Mouse (Mus musculus): ENCODE data around the gene Coro2a. TPM values are rescaled to one million over a fixed set of nuclear protein-coding genes. Genes with fewer than 3 reads are reported as not detected.

Coro2a gene
- polyA plus RNA-seq, 1 experiment = 4.2 TPM

DNA sequence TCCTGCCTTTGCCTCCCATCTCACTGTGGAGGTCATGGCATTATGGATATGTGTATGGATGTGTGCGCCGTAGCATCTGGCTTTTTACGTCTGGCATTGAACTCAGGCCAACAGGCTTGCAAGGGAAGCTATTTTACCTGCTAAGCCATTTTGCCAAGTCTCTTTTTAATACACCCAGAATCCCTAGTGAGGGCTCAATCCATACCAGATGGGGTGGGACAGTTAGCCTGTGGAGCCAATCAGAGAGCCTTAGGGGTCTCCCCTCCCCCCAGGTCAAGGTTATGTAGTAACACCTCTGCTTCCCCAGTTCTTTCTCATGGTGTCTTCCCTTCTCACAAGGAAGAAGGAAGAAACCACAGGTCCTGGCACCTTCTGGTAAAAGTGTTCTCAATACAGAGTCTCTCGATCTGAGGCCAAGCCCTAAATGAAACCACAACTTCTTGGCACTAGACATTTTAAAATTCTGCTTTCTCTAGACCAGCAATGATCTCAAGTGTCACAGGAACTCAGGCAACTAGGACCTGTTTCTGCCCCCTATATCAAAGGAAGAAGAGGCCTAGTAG, 36.5 kb downstream of the Coro2a start:
- DNase-seq = no peak
- H3K27me3 ChIP-seq (replicated peaks; ENCODE audit: control insufficient read depth, insufficient read depth, low read length) = no peaks in the 10 kb centered on the region
- H3K4me3 ChIP-seq (ENCODE audit: insufficient read depth, low read depth, low read length) = no peak overlapping the region
- H3K4me1 ChIP-seq (ENCODE audit: control insufficient read depth, insufficient read depth, low read length) = no peaks in the 10 kb centered on the region
- no peaks in the 10 kb centered on the region for H3K36me3 ChIP-seq (ENCODE audit: control insufficient read depth, insufficient read depth, low read length)
- WGBS = 90% methylated on average over 4 of the region's 4 CpGs
- no peak for TF ChIP-seq CTCF (conservative IDR thresholded peaks at IDR 0.05; ENCODE audit: insufficient read depth, insufficient read length, low read depth, low read length)
- no peak overlapping the region for H3K27ac ChIP-seq (ENCODE audit: insufficient read depth, low read depth, low read length)

DNA sequence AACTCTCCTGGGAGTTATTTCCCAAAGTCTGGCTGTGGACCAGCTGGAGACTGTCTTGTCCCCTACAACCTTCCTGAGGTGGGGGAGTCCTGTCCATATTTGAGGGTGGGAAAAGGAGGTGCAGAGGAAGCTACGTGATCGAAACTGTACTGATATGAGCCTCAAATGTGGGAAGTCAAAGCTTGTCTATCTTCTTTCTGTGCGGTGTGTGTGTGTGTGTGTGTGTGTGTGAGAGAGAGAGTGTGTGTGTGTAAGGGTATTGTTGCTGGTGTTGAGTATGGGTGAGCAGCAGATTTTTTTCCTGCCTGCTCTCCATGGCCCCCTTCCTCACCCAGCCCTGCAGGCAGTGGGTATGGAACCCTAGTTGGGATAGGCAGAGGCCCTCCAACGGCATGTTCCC, 37.8 kb downstream of the Coro2a start:
- no peaks in the 10 kb centered on the region for H3K27me3 ChIP-seq (replicated peaks; ENCODE audit: control insufficient read depth, insufficient read depth, low read length)
- H3K4me1 ChIP-seq (ENCODE audit: control insufficient read depth, insufficient read depth, low read length) = no peaks in the 10 kb centered on the region
- H3K36me3 ChIP-seq (ENCODE audit: control insufficient read depth, insufficient read depth, low read length) = no peaks in the 10 kb centered on the region
- TF ChIP-seq CTCF (conservative IDR thresholded peaks at IDR 0.05; ENCODE audit: insufficient read depth, insufficient read length, low read depth, low read length) = no peak
- TF ChIP-seq POLR2A (IDR thresholded peaks at IDR 0.05; ENCODE audit: low read depth, low read length) = no peak
- H3K4me3 ChIP-seq (ENCODE audit: insufficient read depth, low read depth, low read length) = no peak overlapping the region
- no peak for DNase-seq
- H3K27ac ChIP-seq (ENCODE audit: insufficient read depth, low read depth, low read length) = no peak overlapping the region
- WGBS = 89% methylated on average over 4 of the region's 4 CpGs

DNA sequence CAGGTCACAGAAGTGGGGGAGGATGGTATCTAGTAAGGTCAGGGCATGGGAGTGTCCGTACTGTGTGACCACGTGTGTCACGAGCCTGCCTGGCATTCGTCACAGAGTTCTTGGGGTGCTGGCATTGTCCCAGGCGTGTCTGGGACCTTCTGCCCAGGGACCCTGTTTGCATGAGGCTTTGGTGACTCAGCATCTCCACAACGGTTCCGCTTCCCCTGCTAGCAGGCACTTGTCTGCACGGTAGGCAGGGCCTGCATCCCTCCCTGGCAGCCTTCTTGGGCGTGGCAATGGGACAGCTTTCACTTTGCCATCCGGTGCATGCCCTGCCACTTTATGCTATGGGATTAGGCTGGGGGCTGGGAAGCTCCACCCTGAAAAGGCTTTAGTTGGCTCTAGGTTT, 38.2 kb downstream of the Coro2a start:
- WGBS = 55% methylated on average over 10 of the region's 10 CpGs
- no peak overlapping the region for H3K4me3 ChIP-seq (ENCODE audit: insufficient read depth, low read depth, low read length)
- DNase-seq = peak; percentile 24
- no peaks in the 10 kb centered on the region for H3K4me1 ChIP-seq (ENCODE audit: control insufficient read depth, insufficient read depth, low read length)
- H3K36me3 ChIP-seq (ENCODE audit: control insufficient read depth, insufficient read depth, low read length) = no peaks in the 10 kb centered on the region
- no peak overlapping the region for H3K27ac ChIP-seq (ENCODE audit: insufficient read depth, low read depth, low read length)
- H3K27me3 ChIP-seq (replicated peaks; ENCODE audit: control insufficient read depth, insufficient read depth, low read length) = no peaks in the 10 kb centered on the region
- TF ChIP-seq POLR2A (IDR thresholded peaks at IDR 0.05; ENCODE audit: low read depth, low read length) (no peak), CTCF (conservative IDR thresholded peaks at IDR 0.05; ENCODE audit: insufficient read depth, insufficient read length, low read depth, low read length) (no peak)

DNA sequence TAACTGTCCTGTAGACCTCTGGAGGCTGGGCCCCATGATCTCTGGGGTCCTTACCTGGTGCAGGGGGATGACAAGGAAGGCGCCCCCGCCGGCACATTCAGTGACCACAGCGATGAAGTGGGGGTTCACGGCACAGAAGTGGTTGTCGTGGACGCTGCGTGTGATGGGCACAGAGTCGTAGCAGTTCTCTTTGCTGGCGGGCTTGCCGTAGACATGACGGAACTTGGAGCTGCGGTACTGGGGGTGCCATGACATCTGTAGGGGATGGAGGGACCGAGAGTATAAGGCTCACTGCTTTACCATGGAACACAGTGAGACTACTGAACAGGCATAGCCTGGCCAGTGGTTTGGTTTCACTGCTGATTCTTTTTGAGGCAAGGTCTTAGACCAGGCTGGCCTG, 39.2 kb downstream of the Coro2a start:
- Histone ChIP-seq H3K4me3 (ENCODE audit: insufficient read depth, low read depth, low read length) (no peak overlapping the region), H3K27me3 (replicated peaks; ENCODE audit: control insufficient read depth, insufficient read depth, low read length) (no peaks in the 10 kb centered on the region), H3K36me3 (ENCODE audit: control insufficient read depth, insufficient read depth, low read length) (no peaks in the 10 kb centered on the region), H3K27ac (ENCODE audit: insufficient read depth, low read depth, low read length) (no peak overlapping the region), H3K4me1 (ENCODE audit: control insufficient read depth, insufficient read depth, low read length) (no peaks in the 10 kb centered on the region)
- no peak for DNase-seq
- WGBS = 96% methylated on average over 14 of the region's 14 CpGs
- TF ChIP-seq CTCF (conservative IDR thresholded peaks at IDR 0.05; ENCODE audit: insufficient read depth, insufficient read length, low read depth, low read length) (no peak), POLR2A (IDR thresholded peaks at IDR 0.05; ENCODE audit: low read depth, low read length) (no peak)

DNA sequence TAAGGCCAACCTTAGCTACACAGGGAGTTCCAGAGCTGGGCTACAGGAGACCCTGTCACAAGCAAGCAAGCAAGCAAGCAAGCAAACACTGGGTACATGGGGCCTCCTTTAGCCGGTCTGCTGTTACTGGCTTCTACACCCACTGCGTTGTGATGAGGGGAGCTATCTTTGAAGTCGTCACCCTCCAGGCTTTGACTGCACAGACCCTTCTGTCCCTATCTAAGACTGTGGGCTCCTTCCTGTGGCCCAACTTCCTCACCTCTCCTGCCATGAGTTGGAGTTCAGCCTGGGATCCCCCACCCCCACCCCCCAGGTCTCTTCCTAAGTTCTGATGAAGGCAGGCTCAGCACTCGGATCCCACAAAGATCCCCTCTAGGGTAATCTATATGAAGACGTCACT, 40.0 kb downstream of the Coro2a start:
- WGBS = 88% methylated on average over 5 of the region's 5 CpGs
- Histone ChIP-seq H3K27me3 (replicated peaks; ENCODE audit: control insufficient read depth, insufficient read depth, low read length) (no peaks in the 10 kb centered on the region), H3K27ac (ENCODE audit: insufficient read depth, low read depth, low read length) (no peak overlapping the region), H3K4me3 (ENCODE audit: insufficient read depth, low read depth, low read length) (no peak overlapping the region), H3K4me1 (ENCODE audit: control insufficient read depth, insufficient read depth, low read length) (no peaks in the 10 kb centered on the region), H3K36me3 (ENCODE audit: control insufficient read depth, insufficient read depth, low read length) (no peaks in the 10 kb centered on the region)
- no peak for DNase-seq
- TF ChIP-seq CTCF (conservative IDR thresholded peaks at IDR 0.05; ENCODE audit: insufficient read depth, insufficient read length, low read depth, low read length) (no peak), POLR2A (IDR thresholded peaks at IDR 0.05; ENCODE audit: low read depth, low read length) (no peak)

DNA sequence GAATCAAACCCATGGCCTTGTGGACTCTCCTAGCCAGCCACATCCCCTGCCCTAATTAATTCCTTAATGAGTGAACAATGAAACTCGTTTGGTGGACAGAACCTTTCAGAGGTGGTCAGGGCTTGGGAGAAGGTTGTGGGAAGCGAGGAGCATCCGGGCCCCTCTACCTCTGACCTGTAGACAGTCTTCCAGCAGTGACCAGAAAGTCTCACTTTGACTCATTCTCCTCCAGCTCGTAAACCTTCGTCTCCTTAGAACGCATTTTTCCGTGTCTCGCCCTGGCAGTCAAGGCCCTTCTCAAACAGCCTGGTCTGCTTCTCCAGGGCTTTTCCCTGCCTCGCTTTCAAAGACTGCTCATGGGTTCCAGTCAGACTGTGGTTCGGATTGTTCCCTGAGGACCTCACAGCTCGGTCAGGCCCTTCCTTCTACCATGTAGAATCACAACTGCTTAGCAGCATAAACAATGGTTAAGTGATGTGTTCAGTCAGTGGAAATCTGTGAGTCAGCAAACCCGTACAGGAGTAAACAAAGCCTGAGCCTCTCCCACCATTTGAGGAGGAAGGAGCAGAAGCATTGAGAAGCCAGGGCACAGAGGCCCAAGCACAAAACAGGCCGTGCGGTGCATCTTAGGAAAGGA, 41.8 kb downstream of the Coro2a start:
- Histone ChIP-seq H3K27me3 (replicated peaks; ENCODE audit: control insufficient read depth, insufficient read depth, low read length) (no peaks in the 10 kb centered on the region), H3K36me3 (ENCODE audit: control insufficient read depth, insufficient read depth, low read length) (no peaks in the 10 kb centered on the region), H3K4me3 (ENCODE audit: insufficient read depth, low read depth, low read length) (no peak overlapping the region), H3K27ac (ENCODE audit: insufficient read depth, low read depth, low read length) (no peak overlapping the region), H3K4me1 (ENCODE audit: control insufficient read depth, insufficient read depth, low read length) (no peaks in the 10 kb centered on the region)
- no peak for TF ChIP-seq POLR2A (IDR thresholded peaks at IDR 0.05; ENCODE audit: low read depth, low read length)
- TF ChIP-seq CTCF (conservative IDR thresholded peaks at IDR 0.05; ENCODE audit: insufficient read depth, insufficient read length, low read depth, low read length) = no peak
- 74% methylated on average over 14 of the region's 14 CpGs for WGBS
- no peak for DNase-seq

DNA sequence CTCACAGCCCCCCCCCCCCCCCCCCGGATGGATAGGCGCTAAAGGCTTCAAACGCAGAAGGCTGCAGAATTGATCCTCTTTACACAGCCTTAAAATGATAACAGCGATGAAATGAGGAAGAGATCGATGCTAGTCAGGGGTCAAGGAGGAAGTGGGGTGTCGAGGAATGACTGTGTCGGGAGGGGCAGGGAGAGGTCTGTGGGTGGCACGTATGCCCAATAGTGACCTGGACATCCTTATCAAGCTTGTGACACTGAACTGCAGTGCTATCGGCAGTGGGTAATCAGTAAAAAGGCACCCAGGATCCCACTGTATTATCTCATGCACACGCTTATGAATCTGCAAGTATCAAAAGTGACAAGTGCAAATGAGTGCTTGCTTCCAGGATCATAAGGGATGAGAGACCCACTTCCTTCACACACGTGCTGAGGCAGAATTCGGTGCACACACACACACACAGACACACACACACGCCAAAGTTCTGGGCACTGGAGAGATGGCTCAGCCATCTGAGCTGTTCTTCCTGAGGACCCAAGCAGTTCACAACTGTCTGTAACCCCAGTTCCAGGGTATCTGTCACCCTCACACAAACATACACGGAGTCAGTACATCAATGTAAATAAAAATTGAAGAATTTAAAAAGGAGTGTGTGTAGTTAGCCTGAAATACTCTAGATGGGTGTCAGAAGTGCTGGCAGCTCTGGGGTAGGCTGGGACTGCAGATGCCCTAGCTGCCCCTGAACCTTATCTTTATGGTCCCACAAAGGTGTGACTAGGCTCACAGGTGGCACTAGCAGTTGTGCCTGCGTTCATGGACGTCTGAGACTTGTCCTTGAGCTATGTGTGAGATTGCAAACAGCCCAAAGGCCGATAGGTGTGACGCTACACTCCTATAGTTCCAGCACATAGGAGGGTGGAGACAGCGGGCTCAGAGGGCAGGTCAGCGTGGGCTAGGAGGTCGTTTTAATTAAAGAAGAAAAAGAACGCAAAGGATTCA, 43.0 kb downstream of the Coro2a start:
- Histone ChIP-seq H3K4me3 (ENCODE audit: insufficient read depth, low read depth, low read length) (no peak overlapping the region), H3K4me1 (ENCODE audit: control insufficient read depth, insufficient read depth, low read length) (no peaks in the 10 kb centered on the region), H3K36me3 (ENCODE audit: control insufficient read depth, insufficient read depth, low read length) (no peaks in the 10 kb centered on the region), H3K27me3 (replicated peaks; ENCODE audit: control insufficient read depth, insufficient read depth, low read length) (no peaks in the 10 kb centered on the region), H3K27ac (ENCODE audit: insufficient read depth, low read depth, low read length) (no peak overlapping the region)
- DNase-seq = no peak
- WGBS = 71% methylated on average over 22 of the region's 22 CpGs
- no peak for TF ChIP-seq CTCF (conservative IDR thresholded peaks at IDR 0.05; ENCODE audit: insufficient read depth, insufficient read length, low read depth, low read length)
- no peak for TF ChIP-seq POLR2A (IDR thresholded peaks at IDR 0.05; ENCODE audit: low read depth, low read length)
